Mouse (Mus musculus) forebrain, embryonic 12.5 days (tissue): ENCODE results near the gene Fasl. TPM values are rescaled to one million over a fixed set of nuclear protein-coding genes. Genes with fewer than 3 reads are reported as not detected.

Source experiments
- ATAC-seq: fragments of 200-750 bp; cut with Nextera tagmentation; 2 replicates; pipeline ENCODE4 v1.8.0; 2017; ENCODE audit warnings: moderate TSS enrichment; ENCODE audit not compliant: low FRiP score
- H3K27ac ChIP-seq: fragments of 300-500 bp; sonication (generic); 2 replicates; pipeline ENCODE4 v1.5.1; 2016; ENCODE audit warnings: mild to moderate bottlenecking
- H3K27me3 ChIP-seq: fragments of 300-500 bp; sonication (generic); 2 replicates; pipeline ENCODE4 v1.6.1; 2016; ENCODE audit warnings: mild to moderate bottlenecking
- H3K36me3 ChIP-seq: fragments of 300-500 bp; sonication (generic); replicated peaks from 2 replicates; pipeline ENCODE4 v1.6.1; 2016; ENCODE audit warnings: mild to moderate bottlenecking
- H3K4me1 ChIP-seq: fragments of 300-500 bp; sonication (generic); 2 replicates; pipeline ENCODE4 v1.6.1; 2016
- H3K4me2 ChIP-seq: fragments of 300-500 bp; sonication (generic); 2 replicates; pipeline ENCODE4 v1.6.1; 2016; ENCODE audit warnings: mild to moderate bottlenecking, moderate library complexity
- H3K4me3 ChIP-seq: fragments of 300-500 bp; sonication (generic); replicated peaks from 2 replicates; pipeline ENCODE4 v1.5.1; 2016; ENCODE audit warnings: mild to moderate bottlenecking
- H3K9ac ChIP-seq: fragments of 300-500 bp; sonication (generic); 2 replicates; pipeline ENCODE4 v1.6.1; 2016; ENCODE audit warnings: mild to moderate bottlenecking
- H3K9me3 ChIP-seq: fragments of 300-500 bp; sonication (generic); 2 replicates; pipeline ENCODE4 v1.6.1; 2016
- WGBS: fragments of 180-500 bp; shearing (Covaris S2); methylation state at CpG from one replicate; pipeline ENCODE4 v1.1.7; 2016; 5-methylcytosine and 5-hydroxymethylcytosine counted together
- polyA plus RNA-seq: library from polyadenylated mRNA; unstranded; fragments of >200 nt; fragmentation: Nextera tagmentation; extraction: Ambion mirVana; gene quantifications from 2 replicates; pipeline ENCODE4 v1.2.1, GENCODE M21; 2016

The Fasl gene
- polyA plus RNA-seq, 1 experiment from 2014 or later: not detected

GRCm38 (mm10) chr1:161750471-161751041 lies 37.7 kb downstream of the Fasl start:
- H3K27me3 ChIP-seq: no peaks in the 10 kb centered on the region
- H3K9ac ChIP-seq: no peak overlapping the region
- H3K27ac ChIP-seq: no peak overlapping the region
- no peak overlapping the region for H3K4me2 ChIP-seq
- H3K4me3 ChIP-seq: no peak overlapping the region
- peaks cover 2% of the 10 kb centered on the region; the same call in 1 of the 2 replicates for H3K4me1 ChIP-seq
- no peaks in the 10 kb centered on the region for H3K9me3 ChIP-seq
- WGBS: 86% methylated on average over 8 of the region's 8 CpGs
- no peaks in the 10 kb centered on the region for H3K36me3 ChIP-seq
- no peak for ATAC-seq

DNA sequence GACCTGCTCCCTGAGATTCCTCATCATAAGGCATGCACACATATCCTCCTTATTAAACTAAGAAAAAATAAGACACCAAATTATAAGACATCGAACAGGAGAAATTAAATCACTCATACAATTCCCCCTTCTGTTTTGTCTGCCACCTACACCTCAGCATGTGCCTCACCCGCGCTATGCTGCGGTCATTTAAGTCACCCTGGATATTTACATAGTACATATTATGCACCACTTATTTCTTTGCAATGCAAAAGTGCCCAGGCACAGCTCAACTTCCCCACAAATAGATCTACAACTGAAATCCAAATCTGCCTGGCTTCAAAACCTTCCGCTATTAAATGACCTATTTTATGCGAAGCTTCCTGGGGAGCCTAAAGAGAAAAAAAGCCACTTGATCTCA lies 39.6 kb downstream of the Fasl start:
- Histone ChIP-seq H3K27ac (no peak overlapping the region), H3K4me3 (no peak overlapping the region), H3K27me3 (no peaks in the 10 kb centered on the region), H3K9me3 (no peaks in the 10 kb centered on the region), H3K4me2 (no peak overlapping the region), H3K36me3 (no peaks in the 10 kb centered on the region), H3K9ac (no peak overlapping the region), H3K4me1 (peaks cover 2% of the 10 kb centered on the region; the same call in 1 of the 2 replicates)
- WGBS: 86% methylated on average over 6 of the region's 6 CpGs
- ATAC-seq: no peak

DNA sequence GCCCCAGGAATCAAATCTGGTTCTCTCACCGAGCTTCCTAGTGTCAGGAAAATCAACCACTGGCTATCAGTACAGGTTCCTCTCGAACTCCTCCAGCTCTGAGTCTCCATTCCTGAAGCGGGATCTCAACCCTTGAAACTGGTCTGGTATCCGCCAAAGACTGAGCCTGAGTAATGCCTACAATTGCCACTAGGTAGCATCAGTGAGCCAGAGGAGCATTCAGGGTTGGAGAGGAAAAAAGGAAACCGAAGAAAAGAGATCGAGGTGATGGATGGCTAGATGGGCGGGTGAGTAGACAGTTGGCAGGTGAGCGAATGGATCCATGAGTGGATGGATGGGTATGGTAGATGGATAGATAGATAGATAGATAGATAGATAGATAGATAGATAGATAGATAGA lies 40.2 kb downstream of the Fasl start:
- H3K9me3 ChIP-seq: no peaks in the 10 kb centered on the region
- no peak overlapping the region for H3K4me3 ChIP-seq
- 60% methylated on average over 8 of the region's 8 CpGs for WGBS
- H3K36me3 ChIP-seq: no peaks in the 10 kb centered on the region
- peaks cover 2% of the 10 kb centered on the region; the same call in 1 of the 2 replicates for H3K4me1 ChIP-seq
- H3K27ac ChIP-seq: no peak overlapping the region
- H3K4me2 ChIP-seq: no peak overlapping the region
- H3K9ac ChIP-seq: no peak overlapping the region
- H3K27me3 ChIP-seq: no peaks in the 10 kb centered on the region
- ATAC-seq: no peak

DNA sequence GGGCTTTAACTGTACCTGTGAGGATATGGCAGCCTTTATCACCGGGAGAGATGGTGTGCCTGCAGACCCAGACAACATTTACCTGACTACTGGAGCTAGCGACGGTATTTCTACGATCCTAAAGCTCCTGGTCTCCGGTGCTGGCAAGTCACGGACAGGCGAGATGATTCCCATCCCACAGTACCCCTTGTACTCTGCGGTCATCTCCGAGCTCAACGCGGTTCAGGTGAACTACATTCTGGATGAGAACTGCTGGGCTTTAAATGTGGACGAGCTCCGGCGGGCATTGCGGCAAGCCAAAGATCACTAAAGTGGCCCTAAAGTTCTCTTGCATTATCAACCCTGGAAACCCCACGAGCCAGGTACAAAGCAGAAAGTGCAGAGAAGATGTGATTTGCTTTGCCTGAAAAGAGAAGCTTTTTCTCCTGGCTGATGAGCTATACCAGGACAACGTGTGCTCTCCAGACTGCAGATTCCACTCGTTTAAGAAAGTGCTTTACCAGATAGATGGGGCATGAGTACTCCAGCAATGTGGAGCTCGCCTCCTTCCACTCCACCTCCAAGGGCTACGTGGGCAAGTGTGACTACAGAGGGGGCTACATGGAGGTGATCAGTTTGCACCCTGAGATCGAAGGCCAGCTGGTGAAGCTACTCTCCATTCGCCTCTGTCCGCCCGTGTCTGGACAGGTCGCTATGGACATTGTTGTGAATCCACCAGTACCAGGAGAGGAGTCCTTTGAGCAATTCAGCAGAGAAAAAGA lies 41.6 kb downstream of the Fasl start:
- peaks cover 2% of the 10 kb centered on the region; the same call in 1 of the 2 replicates for H3K4me1 ChIP-seq
- H3K9ac ChIP-seq: no peak overlapping the region
- 86% methylated on average over 25 of the region's 25 CpGs for WGBS
- H3K9me3 ChIP-seq: no peaks in the 10 kb centered on the region
- H3K36me3 ChIP-seq: no peaks in the 10 kb centered on the region
- H3K4me2 ChIP-seq: no peak overlapping the region
- ATAC-seq: no peak
- H3K27ac ChIP-seq: no peak overlapping the region
- H3K27me3 ChIP-seq: no peaks in the 10 kb centered on the region
- H3K4me3 ChIP-seq: no peak overlapping the region

DNA sequence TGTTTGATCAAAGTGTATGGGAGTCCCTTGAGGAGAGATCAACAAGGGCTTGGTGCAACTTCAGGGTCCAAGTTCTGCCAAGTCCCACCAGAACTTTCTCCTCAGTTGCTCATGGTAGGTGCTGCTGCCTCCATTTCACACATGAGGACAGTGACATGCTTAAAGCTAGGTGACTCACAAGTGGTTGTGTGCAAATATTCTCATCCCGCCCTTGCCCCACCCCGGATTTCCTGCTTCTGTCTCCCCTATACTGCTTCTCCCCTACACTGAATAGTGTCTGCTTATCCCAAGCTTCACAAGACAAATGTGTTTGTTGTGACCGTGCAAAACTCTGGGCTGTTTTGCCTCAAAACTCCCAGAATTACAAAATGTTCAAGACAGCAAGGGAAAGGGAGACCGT lies 43.4 kb downstream of the Fasl start:
- Histone ChIP-seq H3K9ac (no peak overlapping the region), H3K27me3 (no peaks in the 10 kb centered on the region), H3K4me2 (no peak overlapping the region), H3K27ac (no peak overlapping the region), H3K4me3 (no peak overlapping the region), H3K4me1 (no peaks in the 10 kb centered on the region), H3K9me3 (no peaks in the 10 kb centered on the region), H3K36me3 (no peaks in the 10 kb centered on the region)
- 86% methylated on average over 4 of the region's 4 CpGs for WGBS
- ATAC-seq: no peak

DNA sequence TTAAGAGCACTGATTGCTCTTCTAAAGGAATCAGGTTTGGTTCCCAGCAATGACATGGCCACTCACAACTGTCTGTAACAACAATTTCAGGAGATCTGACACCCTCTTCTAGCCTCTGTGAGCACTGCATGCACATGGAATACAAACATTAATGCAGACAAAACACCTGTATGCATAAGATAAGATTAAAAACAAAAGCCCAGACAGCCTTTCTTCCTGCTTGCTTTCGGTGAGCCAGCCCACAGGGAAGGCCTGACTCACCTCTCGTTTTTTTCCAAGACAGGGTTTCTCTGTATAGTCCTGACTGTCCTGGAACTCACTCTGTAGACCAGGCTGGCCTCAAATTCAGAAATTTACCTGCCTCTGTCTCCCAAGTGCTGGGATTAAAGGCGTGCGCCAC lies 44.1 kb downstream of the Fasl start:
- H3K9ac ChIP-seq: no peak overlapping the region
- no peak overlapping the region for H3K4me3 ChIP-seq
- H3K9me3 ChIP-seq: no peaks in the 10 kb centered on the region
- H3K4me2 ChIP-seq: no peak overlapping the region
- H3K27ac ChIP-seq: no peak overlapping the region
- ATAC-seq: no peak
- 88% methylated on average over 4 of the region's 4 CpGs for WGBS
- no peaks in the 10 kb centered on the region for H3K27me3 ChIP-seq
- no peaks in the 10 kb centered on the region for H3K36me3 ChIP-seq
- H3K4me1 ChIP-seq: no peaks in the 10 kb centered on the region

DNA sequence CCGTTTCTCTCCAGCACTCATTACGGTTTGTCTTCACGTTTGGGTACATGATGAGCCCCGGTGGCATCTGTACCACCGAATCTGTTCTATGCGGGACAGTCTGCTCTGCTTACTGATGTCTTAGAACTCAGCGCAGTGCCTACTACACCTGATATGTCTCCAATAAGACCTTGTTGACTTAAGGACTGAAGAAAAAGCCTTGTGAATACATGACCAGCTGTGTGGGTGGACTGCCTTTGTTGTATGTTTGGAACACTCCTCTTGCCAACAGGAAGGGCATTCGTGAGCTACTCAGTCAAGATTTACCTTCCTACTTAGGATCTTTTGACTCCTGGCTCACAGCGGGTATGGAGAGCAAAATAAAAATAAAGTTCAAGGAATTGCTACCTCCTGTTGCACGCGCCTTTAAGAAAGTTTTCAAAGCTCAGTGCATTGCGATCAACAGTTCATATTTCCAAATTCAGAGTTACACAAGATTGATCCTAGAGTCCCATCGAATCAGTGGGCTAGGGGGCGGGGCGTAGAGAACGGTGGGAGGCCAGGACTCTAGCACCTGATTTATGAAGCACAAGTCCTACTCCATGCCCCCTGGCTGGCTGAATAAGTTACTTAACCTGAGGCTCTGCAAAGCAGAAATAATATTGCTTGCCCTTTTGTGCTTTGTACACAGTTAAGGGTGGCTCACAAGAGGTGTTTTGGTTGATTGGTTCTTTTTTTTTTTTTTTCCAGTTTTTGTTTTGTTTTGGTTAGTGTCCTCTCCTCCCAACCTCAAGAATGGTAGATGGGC lies 45.6 kb downstream of the Fasl start:
- no peak overlapping the region for H3K9ac ChIP-seq
- no peaks in the 10 kb centered on the region for H3K36me3 ChIP-seq
- H3K4me3 ChIP-seq: no peak overlapping the region
- H3K27me3 ChIP-seq: no peaks in the 10 kb centered on the region
- no peak for ATAC-seq
- H3K4me2 ChIP-seq: no peak overlapping the region
- H3K9me3 ChIP-seq: no peaks in the 10 kb centered on the region
- no peak overlapping the region for H3K27ac ChIP-seq
- H3K4me1 ChIP-seq: no peaks in the 10 kb centered on the region
- WGBS: 90% methylated on average over 16 of the region's 16 CpGs

- Histone ChIP-seq H3K9me3 (no peaks in the 10 kb centered on the region), H3K4me2 (no peak overlapping the region), H3K9ac (no peak overlapping the region), H3K4me1 (no peaks in the 10 kb centered on the region), H3K27me3 (no peaks in the 10 kb centered on the region), H3K27ac (no peak overlapping the region), H3K36me3 (no peaks in the 10 kb centered on the region), H3K4me3 (no peak overlapping the region)
- ATAC-seq: no peak
- 11% methylated on average over 3 of the region's 3 CpGs for WGBS
Measured at GRCm38 (mm10) chr1:161736848-161737247, 51.4 kb downstream of the Fasl start.

DNA sequence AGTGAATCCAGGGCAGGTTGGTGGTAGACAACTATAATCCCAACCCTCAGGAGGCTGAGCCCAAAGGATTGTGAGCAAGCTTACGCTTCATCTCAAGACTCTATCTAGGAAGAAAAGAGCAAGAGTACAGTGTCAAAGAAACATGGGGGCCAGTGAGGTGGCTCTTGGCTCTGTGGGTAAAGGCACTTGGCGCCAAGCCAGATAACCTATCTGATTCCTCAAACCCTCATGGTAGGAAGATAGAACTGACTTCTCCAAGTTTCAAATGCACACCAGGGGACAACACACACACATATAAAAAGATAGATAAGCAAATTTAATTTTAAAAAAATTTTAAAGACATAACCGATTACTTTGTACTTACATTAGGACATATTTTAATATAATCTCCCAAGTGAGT lies 52.0 kb downstream of the Fasl start:
- H3K9ac ChIP-seq: no peak overlapping the region
- H3K9me3 ChIP-seq: no peaks in the 10 kb centered on the region
- H3K27ac ChIP-seq: no peak overlapping the region
- WGBS: 91% methylated on average over 3 of the region's 3 CpGs
- no peak overlapping the region for H3K4me2 ChIP-seq
- no peak for ATAC-seq
- no peak overlapping the region for H3K4me3 ChIP-seq
- H3K36me3 ChIP-seq: no peaks in the 10 kb centered on the region
- no peaks in the 10 kb centered on the region for H3K27me3 ChIP-seq
- H3K4me1 ChIP-seq: no peaks in the 10 kb centered on the region

GRCm38 (mm10) chr1:161735465-161736046 lies 52.7 kb downstream of the Fasl start:
- H3K27ac ChIP-seq: no peak overlapping the region
- WGBS: 67% methylated on average over 11 of the region's 11 CpGs
- H3K9me3 ChIP-seq: no peaks in the 10 kb centered on the region
- H3K4me3 ChIP-seq: no peak overlapping the region
- no peaks in the 10 kb centered on the region for H3K36me3 ChIP-seq
- H3K27me3 ChIP-seq: no peaks in the 10 kb centered on the region
- no peak for ATAC-seq
- H3K9ac ChIP-seq: no peak overlapping the region
- H3K4me1 ChIP-seq: no peaks in the 10 kb centered on the region
- H3K4me2 ChIP-seq: no peak overlapping the region

- no peak overlapping the region for H3K27ac ChIP-seq
- no peaks in the 10 kb centered on the region for H3K27me3 ChIP-seq
- no peak overlapping the region for H3K4me2 ChIP-seq
- ATAC-seq: no peak
- no peak overlapping the region for H3K9ac ChIP-seq
- no peaks in the 10 kb centered on the region for H3K4me1 ChIP-seq
- H3K4me3 ChIP-seq: no peak overlapping the region
- no peaks in the 10 kb centered on the region for H3K9me3 ChIP-seq
- WGBS: 91% methylated on average over 14 of the region's 14 CpGs
- H3K36me3 ChIP-seq: no peaks in the 10 kb centered on the region
Measured at GRCm38 (mm10) chr1:161734741-161735211, 53.5 kb downstream of the Fasl start.

GRCm38 (mm10) chr1:161734314-161734713 lies 54.0 kb downstream of the Fasl start:
- Histone ChIP-seq H3K4me1 (no peaks in the 10 kb centered on the region), H3K4me3 (no peak overlapping the region), H3K36me3 (no peaks in the 10 kb centered on the region), H3K9me3 (no peaks in the 10 kb centered on the region), H3K4me2 (no peak overlapping the region), H3K27ac (no peak overlapping the region), H3K9ac (no peak overlapping the region), H3K27me3 (no peaks in the 10 kb centered on the region)
- ATAC-seq: no peak
- WGBS: 94% methylated on average over 11 of the region's 11 CpGs
